Mouse (Mus musculus): ENCODE data around the gene Zfp362.

The Zfp362 gene

DNA sequence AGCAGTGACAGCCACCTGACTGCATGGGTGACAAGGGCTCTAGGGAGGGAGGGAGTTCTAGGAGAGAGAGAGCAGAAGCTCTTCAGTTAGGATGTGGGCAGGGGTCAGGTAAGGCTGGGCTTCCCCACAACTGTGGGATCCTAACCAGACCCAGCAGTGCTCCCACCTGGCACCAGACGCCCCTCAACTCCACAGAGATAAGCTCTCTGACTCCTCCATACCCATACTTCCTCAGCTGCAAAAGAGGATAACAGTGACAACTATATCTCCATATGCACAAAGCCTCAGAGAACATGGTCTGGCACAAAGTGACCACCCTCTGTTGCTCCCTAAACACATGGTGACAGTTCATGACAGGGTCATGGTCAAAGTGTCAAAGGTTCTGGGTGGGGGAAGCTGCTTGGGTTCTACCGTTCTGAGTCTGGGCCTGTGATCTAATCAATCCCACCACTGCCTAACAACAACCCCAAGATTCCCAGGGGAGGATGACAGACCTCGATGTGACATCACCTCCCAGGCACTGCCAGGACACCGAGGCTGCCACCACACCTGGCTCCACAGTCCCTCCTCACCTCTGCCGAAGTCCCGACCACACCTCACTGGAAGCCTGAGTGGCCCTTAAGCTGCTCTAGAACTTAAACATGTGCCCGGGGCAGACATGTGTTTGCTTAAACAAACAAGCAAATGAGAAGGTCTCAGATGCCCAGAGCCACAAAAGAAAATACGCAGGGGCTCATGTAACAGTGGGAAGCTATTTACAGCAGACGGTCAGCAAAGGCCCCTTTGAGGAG is 4.0 kb downstream of the Zfp362 start:
- in situ Hi-C loops (cut with MseI, MboI): no loop called here

DNA sequence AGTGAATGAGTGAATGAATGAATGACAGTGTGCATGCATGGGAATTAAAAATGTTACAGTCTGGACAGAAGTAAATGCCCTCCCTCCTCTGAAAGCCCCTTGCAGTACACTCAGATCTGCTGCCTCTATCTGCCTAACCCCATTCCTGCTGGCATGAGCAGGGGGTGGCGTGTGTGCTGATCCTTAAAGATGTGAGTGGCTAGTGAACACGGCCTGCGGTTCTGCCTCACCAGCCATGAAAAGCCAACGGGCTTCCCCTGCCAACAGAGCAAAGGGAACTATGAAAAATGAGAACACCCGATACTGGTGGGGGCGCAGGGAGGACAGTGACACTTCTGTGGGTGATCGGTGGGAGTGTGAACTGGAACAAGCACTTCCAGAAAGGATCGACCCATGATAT is 9.1 kb downstream of the Zfp362 start:
- in situ Hi-C loops (cut with MseI, MboI): no loop called here

DNA sequence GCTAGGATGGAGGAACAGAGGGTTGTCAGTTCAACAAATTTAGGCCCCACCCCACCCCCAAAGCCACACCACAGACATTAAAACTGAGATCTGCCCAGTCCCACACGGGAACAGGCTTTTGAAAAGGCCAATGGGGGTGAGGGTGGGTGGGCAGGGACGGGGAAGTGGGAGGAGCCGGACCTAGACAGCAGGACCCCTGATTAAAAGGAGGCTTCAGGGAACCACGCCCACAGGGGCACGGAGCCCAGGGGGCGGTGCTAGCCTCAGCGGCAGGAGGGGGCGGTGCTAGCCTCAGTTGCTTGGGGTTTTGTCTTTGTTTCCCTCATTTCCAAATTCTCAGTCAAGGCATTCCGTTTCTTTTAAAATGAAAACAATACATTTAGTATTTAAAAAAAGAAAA is 10.2 kb downstream of the Zfp362 start:
- in situ Hi-C loops (cut with MseI, MboI): no loop called here

DNA sequence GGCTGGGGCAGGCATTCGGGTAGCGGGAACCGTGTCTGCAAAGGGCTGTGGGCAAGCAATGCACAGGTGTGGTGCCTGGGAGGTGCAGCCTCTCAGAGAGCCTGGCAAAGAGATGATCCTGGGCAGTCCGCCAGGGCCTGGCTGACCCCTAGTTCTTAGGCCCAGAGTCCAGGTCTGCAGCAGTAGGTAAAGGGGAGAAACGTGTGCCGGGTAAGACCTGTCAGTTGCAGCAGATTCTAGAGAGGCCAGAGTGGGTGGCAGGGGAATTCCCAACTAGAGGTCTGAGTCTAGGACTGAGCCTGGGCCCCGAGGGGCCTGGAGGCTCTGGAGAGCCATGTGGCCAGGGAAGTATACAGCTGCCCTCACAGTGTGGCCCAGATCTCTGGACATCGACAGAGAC is 11.6 kb downstream of the Zfp362 start:
- in situ Hi-C loops (cut with MseI, MboI): no loop called here

DNA sequence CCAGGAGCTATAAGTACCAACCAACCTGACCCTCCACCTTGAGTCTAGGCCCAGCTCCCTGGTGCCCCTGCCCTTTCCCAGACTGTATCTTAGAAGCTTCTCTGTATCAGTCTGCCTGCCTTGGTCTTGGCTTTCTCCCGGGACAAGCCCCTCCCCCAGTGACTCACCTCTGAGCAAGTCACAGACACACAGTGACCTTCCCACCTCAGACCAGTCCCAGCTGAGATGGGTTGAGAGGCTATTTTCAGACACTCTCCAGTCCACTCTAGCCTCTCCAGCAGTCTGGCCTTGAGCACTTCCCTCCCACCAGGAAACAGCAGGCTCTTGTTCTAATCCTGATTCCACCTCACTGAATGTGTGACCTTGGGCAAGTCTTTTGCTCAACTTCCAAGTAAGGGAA is 12.1 kb downstream of the Zfp362 start:
- in situ Hi-C loops (cut with MseI, MboI): no loop called here

DNA sequence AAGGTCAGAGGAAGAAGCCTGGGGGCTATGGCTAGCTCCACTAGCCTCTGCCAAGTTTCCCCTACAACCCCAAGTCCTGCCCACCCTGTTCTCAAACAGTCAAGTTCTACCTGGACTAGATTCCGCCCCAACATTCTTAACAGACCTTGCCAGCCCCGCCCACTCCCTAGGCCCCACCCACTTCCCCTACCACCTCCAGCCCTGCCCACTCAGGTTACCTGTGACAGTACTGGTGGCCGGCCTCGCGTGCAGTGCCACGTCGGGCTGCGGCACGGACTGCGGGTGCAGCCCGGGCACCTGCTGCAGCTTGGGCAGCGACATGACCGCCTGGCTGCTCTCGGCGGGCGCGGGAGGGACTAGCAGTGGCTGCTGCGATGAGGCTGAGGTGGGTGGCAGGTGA is 16.2 kb downstream of the Zfp362 start:
- in situ Hi-C loops (cut with MseI, MboI): no loop called here

DNA sequence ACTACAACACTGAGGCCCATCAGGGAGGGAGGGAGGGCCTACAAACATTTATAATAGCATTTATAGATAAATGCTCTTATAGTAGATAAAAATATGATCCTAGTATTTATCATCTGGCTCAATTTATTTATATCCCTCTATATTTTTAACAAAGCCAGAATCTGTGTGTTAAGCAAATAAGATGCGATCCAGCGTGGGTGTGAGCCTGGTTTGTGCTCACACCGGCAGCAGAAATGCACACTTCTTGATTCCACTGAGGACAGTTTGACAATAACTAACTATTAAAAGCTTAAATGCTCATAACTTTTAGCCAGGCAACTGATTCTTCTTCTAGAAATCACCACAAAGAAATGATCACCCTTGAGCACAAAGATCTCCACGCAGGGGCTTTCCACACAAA is 17.7 kb downstream of the Zfp362 start:
- in situ Hi-C loops (cut with MseI, MboI): no loop called here

DNA sequence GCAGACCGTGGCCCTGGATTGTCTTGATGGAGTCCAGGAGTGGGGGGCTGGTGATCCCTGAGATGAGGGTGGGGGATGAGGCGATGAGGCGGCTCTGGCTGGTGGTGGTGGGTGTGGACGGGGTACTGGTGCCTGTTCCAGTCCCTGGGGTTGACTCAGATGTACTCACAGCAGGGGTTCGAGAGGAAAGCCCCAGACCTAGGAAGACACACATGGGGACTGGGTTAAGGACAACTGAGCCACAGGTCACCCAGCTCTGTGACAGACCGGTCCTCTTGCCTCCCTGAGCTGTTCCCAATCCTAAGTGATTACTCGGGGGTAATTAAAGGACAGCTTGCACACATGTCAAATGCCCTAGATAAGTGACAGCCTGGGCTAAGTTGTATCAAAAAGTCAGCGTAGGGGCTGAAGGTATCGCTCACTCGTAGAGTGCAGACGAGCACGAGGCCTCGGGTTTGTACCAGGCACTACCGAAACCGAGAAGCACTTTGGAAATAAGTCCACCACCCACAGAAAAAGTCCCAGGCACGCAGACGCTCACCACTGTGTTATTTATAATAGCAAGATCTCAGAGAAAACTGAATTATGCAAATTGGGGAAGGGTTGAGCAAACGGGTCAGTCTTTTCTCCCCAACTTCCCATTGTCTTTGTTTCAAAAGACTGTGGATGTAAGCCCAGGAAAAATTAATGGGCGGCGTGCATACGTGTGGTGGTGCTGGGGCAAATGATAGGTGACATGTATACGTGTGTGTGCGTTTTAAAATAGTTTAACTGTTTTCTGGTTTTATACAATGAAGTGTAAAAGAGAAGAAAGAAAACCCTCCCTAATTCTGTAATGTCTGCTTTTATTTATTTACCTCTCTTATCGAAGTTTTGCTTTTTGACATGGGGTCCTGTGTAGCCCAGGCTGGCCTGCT is 18.6 kb downstream of the Zfp362 start:
- in situ Hi-C loops (cut with MseI, MboI): no loop called here

DNA sequence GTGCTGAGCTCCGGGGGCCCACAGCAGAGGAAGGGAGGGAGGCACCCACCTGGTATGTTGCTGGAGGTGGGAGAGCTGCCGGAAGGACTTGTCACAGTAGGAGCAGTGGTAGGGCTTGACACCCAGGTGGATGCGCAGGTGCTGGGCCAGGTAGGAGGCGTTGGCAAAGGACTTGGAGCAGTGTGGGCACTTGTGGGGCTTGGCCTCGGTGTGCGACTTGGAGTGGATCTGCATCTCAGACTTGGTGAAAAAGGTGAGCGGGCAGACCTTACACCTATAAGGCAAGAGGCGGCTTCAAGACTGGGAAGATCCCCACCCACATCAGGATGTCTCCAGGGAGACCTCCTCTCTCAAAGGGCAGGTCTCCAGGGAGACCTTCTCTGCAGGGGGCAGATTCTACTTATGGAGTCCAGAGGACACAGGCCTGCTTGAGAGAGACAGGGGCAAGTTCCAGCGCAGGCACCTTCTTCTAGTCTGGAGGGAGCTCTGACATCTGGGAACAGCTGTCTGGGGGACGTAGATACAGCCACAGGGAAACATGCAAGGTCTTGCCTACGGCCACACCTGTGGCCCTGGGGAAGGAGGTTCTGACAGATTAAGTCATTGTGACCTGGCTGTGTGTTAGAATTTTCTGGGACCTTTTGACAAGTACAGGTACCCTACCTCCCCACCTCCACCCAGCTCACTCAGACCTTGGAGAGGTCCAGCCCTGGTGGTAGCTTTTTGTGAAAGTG is 19.8 kb downstream of the Zfp362 start:
- in situ Hi-C loops (cut with MseI, MboI): no loop called here

DNA sequence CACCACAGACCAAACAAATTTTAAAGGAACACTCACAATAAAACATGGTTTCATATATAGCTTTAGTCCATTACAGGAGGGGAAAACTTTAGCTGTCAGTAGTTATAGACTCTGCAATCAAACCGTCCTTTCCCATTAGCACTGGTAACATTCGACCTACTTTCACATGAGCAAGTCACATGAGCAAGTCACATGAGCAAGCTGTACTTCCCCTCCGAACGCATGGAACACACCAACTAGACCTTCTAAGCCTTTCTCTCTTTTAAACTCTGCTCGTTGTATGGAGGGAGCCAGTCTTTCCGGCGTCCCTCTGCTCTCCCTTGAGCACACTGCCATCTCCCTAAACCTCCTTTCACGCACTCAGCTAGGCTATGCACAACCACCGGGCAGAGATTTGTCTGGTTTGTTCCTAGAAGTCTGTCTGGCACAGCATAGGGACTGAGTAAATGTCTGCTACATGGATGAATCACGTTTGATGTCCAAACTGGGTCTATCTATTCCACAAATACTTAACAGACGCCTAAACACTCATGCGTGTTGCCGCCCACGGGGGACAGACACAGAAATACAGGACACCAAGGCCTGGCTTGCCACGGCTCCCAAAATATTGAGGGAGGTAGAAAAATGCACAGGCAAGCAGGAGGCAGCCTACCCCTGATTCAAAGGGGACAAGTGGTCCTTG is 20.8 kb downstream of the Zfp362 start:
- in situ Hi-C loops (cut with MseI, MboI): no loop called here

DNA sequence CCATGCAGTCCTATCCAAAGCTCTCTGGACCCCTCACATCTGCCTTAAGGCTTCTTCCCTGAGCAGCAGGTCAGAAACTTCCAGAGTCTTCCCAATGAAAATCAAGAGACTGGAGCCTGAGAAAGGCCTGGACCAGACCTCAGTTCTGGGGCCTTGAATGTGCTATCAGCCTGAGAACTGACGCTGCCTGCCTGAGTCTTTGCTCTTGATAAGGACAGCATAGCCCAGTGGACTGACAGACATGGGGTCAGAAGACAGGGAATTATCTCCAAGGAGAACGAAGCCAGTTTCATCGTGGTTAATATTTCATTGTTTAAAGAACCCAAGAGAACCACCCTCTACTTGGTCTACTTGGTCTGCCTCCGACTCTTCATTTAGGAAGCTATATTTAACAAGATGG is 23.2 kb downstream of the Zfp362 start:
- in situ Hi-C loops (cut with MseI, MboI): no loop called here

DNA sequence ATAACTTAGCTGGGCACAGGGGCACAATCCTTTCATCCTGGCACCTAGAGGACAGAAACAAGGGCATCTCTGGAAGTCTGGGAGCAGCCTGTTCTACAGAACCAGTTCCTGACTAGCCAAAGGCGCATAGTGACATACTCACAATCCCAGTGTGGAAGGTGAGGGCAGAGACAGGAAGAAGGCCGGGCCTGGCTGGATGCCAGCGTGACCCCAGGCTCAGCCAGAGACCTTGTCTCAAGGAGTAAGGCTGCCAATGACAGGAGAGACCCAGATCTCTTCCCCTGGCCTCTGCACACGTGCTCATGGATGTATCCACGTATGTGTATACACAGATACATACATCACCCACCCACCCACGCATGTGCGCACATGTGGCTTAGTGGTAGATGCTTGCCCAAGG is 23.8 kb downstream of the Zfp362 start:
- in situ Hi-C loops (cut with MseI, MboI): no loop called here

DNA sequence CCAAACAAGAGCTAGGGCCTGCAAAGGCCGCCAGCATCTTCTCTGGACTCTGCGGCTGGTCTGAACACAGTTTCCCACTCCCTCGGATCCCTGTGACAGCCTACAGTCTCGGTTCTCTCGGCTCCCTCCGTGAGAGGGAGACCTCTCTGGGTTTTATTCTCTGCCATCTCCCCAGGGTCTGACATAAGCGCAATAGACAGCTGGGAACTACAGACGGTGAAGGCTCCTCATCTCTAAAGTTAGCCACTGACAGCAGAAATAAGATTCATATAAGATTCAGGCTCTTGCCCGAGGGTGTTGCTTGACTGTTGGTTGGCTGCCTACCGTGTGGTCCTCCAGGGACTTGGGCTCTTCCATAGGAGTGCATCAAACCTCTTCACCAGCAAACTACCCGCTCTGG is 28.3 kb downstream of the Zfp362 start:
- in situ Hi-C loops (cut with MseI, MboI): loop anchor here in 1 of 2 experiments (10.0 kb wide), 1 partner anchor 77 kb away; no protein-coding TSS in a partner anchor

DNA sequence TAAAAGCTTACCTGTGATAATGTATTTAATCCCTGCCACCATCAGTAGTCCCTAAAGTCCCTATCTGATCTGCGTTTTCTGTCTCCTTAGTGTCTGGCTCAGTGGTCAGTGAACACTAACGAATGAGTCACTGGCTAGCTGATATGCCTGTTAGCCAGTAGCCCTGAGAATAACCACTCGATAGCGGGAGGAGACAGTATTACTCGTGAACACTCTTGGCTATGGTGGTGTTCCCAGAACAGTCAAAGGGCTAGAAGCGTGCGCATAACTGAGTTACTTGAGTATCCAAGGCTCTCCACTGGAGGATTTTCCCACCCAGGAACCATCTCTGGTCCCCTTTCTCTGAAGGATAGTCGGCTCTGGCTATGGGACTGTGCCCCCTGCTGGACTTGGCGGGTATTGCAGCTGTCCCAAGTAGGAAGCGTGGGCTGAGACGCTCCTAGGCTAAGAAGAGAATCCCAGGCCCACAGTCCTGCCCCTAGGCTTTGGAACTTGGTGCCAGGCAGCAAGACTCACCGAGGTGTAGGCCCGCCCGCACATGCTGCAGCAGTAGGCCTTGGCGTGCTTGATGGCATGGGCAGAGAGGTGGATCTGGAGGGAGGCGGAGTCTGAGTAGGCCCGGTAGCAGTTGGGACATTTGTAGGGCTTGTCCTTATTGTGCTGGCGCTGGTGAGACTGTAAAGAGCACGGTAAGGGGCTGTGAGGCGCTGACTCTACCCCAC is 29.1 kb downstream of the Zfp362 start:
- in situ Hi-C loops (cut with MseI, MboI): loop anchor here in 1 of 2 experiments (10.0 kb wide), 1 partner anchor 78 kb away; no protein-coding TSS in a partner anchor

DNA sequence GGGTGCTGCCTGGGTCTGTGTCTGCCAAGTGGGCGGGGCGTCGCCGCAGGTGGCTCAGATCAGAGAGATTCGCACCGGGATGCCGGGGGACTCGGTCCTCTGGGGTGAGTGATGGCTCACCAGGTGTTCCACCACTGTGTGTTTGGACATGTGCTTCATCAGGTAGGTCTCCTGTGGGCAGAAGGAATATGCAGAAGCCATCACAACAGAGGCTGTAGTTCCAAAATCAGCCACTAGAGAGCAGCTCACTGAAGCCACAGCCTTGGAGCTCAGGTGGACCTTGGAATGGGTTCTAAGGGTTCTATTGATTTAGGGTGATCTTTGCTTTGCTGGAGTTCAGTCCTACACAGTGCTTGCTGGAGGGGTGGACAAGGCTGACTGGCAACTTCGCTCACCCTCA is 31.4 kb downstream of the Zfp362 start:
- in situ Hi-C loops (cut with MseI, MboI): loop anchor here in 1 of 2 experiments (5.0 to 10.0 kb wide), 2 partner anchors 62 to 80 kb away; no protein-coding TSS in a partner anchor

DNA sequence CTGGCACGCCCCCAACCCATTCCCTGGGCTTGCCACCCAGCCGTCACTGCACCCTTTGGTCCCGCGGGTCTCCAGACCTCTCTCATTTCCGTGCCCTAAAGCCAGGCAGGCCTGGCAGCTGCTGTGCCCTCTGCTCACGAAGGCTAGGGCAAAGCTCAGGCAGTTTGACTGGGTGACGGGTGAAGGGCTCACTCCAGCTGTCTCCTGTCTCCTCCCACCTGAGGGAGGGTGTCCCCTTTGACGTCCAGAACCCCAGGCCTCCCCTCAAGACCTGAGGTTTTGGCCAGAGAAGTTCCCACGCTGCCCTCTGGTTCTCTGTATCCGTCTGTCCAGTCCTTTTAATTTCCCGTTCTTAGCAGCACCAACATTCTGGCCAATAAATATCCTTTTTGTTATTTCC is 32.0 kb downstream of the Zfp362 start:
- in situ Hi-C loops (cut with MseI, MboI): loop anchor here in 1 of 2 experiments (5.0 to 10.0 kb wide), 2 partner anchors 62 to 81 kb away; no protein-coding TSS in a partner anchor

DNA sequence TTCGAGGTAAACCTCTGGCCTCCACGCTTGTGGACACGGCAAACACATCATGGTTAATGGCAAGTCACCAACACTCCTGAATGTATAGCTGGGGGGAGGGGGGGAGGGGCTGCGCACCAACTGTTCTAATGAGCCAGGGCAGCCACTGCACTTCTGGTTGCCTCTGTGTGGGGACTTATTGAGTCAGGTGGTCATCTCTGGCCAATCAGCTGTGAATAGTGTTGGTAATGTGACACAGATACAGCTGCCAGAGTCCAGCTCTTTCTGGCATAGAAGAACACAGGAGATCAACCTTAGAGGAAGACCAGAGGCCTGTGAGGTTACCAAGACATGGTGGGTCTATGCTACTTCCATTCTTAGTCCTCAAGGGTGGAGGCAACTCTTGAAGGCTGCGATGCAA is 35.1 kb downstream of the Zfp362 start:
- in situ Hi-C loops (cut with MseI, MboI): loop anchor here in 1 of 2 experiments (5.0 to 10.0 kb wide), 2 partner anchors 58 to 84 kb away; no protein-coding TSS in a partner anchor

DNA sequence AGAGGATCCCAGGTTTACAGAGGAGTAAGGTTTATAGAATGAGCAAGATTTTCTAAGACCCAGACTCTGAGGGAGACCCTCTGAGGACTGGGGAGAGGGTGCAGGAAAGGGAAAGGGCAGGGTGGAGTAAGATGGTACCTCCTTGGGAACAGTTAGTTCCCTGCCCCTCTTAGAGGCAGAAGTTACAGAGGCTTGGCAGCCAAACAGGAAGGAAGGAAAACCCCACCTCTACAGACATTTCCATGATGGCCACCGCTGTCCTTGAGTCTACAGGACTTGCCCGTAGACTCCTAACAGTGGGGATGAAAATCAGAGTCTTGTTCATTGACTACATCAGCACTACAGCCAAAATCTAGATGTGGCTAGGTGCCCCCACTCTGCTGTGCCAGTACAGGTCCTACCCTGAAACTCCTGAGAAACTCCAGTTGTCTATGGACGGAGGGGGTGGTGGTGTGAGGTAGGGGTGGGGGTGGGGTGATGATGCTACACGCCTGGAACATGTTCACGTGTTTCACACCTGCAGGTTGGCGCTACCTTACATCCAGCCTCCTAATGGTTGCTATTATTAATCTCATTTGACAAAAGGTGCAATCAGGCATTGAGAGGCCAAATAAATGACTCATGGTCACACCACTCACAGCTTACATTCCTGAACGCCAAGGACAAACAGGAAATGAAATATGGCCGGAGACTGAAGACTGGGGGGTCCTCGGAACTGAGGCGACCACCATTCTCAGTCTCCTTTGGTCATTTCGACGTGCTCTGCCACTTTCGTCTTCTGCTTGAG is 36.1 kb downstream of the Zfp362 start:
- in situ Hi-C loops (cut with MseI, MboI): loop anchor here in 1 of 2 experiments (5.0 to 10.0 kb wide), 2 partner anchors 57 to 85 kb away; no protein-coding TSS in a partner anchor

DNA sequence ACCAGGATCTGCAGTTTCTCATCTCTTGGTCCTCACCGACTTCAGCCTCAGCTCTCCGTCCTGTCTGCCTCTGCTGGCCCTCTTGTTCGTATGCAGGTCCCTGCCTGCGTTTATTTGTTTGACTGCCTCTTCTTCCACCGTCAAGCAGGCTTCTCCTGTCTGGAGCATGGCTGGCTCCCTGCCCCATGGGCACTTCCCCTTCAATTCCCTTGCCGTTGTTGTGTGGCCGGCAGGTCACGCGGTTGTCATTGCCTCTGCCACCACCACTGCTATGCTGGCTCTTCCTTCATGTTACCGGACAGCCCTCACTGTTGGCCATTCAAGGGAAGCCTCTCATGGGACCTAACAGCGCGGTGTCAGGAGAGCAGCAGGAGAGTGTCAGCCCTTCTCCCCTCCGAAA is 37.7 kb downstream of the Zfp362 start:
- in situ Hi-C loops (cut with MseI, MboI): no loop called here

DNA sequence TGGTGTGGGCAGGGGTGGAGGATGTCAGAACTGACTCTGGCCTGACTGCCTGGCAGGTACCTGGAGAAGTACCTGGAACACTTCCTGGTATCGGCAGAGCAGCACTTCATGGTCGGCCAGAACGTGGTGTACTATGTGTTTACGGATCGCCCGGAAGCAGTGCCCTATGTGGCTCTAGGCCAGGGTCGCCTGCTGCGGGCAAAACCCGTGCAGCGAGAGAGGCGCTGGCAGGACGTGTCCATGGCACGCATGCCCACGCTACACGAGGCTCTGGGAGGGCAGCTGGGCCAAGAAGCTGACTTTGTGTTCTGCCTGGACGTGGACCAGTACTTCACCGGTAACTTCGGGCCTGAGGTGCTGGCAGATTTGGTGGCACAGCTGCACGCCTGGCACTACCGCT is 38.9 kb downstream of the Zfp362 start:
- in situ Hi-C loops (cut with MseI, MboI): no loop called here

All from mouse trophoblast stem cell (cell line).